Comparison of ENCODE assay signal across 9 mouse cellular contexts in genomic region chr7:37623903-37624758, GRCm38 (mm10).
DNase-seq lines count a peak whose midpoint lies in the region; ATAC-seq and TF ChIP-seq lines count a peak whose summit lies in the region.
"Had no signal": no experiment of that assay in that cellular context is flagged by ENCODE, and none has a peak within 500 bp of the region (broad histone marks: within the 10 kb centered on the region; RNA-seq: fewer than 3 reads in every experiment).

No protein-coding gene starts in this region.

- peak; percentile 31; the same call in 1 of the 2 replicates for ATAC-seq in frontal cortex, adult (ENCODE audit: low TSS enrichment)
- peak; percentile 66 for ATAC-seq in hindbrain, embryonic 11.5 days (ENCODE audit: low FRiP score)
- peak; percentile 71 for ATAC-seq in lung, postnatal 0 days

- H3K4me1 ChIP-seq in hindbrain, embryonic 11.5 days (replicated peaks; ENCODE audit: control insufficient read depth, insufficient read depth, low read length) = peaks cover 4% of the 10 kb centered on the region
- H3K4me1 ChIP-seq in lung, postnatal 0 days (ENCODE audit: insufficient read depth, low read depth, low read length) = no peaks in the 10 kb centered on the region

- no peak for TF ChIP-seq EP300 in lung, postnatal 0 days (IDR thresholded peaks at IDR 0.05)

- peak overlapping the region; percentile 58 for H3K27ac ChIP-seq in hindbrain, embryonic 11.5 days (ENCODE audit: low read depth, low read length)
- H3K27ac ChIP-seq in lung, postnatal 0 days (ENCODE audit: low read length) = no peak overlapping the region

- TF ChIP-seq CTCF in lung, postnatal 0 days (IDR thresholded peaks at IDR 0.05) = no peak

- H3K4me2 ChIP-seq in hindbrain, embryonic 11.5 days (replicated peaks; ENCODE audit: low read depth, low read length) = peak overlapping the region; percentile 68
- H3K4me2 ChIP-seq in lung, postnatal 0 days (replicated peaks; ENCODE audit: low read depth, low read length) = peak overlapping the region; percentile 76

- H3K36me3 ChIP-seq in hindbrain, embryonic 11.5 days (ENCODE audit: control insufficient read depth, insufficient read depth, low read length) = no peaks in the 10 kb centered on the region
- no peaks in the 10 kb centered on the region for H3K36me3 ChIP-seq in lung, postnatal 0 days (ENCODE audit: insufficient read depth, low read length)

- peak overlapping the region; percentile 54 for H3K9ac ChIP-seq in hindbrain, embryonic 11.5 days (ENCODE audit: low read depth, low read length)
- no peak overlapping the region; the same call in 1 of the 2 replicates for H3K9ac ChIP-seq in lung, postnatal 0 days (replicated peaks; ENCODE audit: low read depth)

- 3% methylated on average over 41 of the region's 62 CpGs for WGBS in hindbrain, embryonic 11.5 days
- 2% methylated on average over 46 of the region's 62 CpGs for WGBS in lung, postnatal 0 days

- H3K9me3 ChIP-seq in hindbrain, embryonic 11.5 days (ENCODE audit: control insufficient read depth, low read length) = no peaks in the 10 kb centered on the region
- H3K9me3 ChIP-seq in lung, postnatal 0 days (ENCODE audit: low read length) = no peaks in the 10 kb centered on the region

- peak; percentile 5 for DNase-seq in ES-CJ7 (ENCODE audit: low read depth, low spot score)
- DNase-seq in cerebellum, adult 8-10 months = peak; percentile 87
- DNase-seq in hindbrain, embryonic 11.5 days (ENCODE audit: low spot score) = peak; percentile 63
- peak; percentile 53 to 68 for DNase-seq in layer of hippocampus, postnatal 25 days (ENCODE audit: extremely low spot score in 1 of 2, low spot score in 1 of 2)
- peak; percentile 50 for DNase-seq in lung, postnatal 0 days (ENCODE audit: low spot score)
- DNase-seq in retina, adult 2 months (ENCODE audit: low read depth, low spot score) = peak; percentile 59
- no peak for DNase-seq in c-Kit-positive CD71-positive TER-119-positive erythroid progenitor cells, embryonic 14.5 days (ENCODE audit: low spot score)

- H3K27me3 ChIP-seq in hindbrain, embryonic 11.5 days (ENCODE audit: control insufficient read depth, insufficient read depth, low read length) = no peaks in the 10 kb centered on the region
- no peaks in the 10 kb centered on the region for H3K27me3 ChIP-seq in lung, postnatal 0 days (replicated peaks; ENCODE audit: insufficient read depth, low read length)
- H3K27me3 ChIP-seq: CH12.LX had no signal

- peak overlapping the region; percentile 35 for H3K4me3 ChIP-seq in hindbrain, embryonic 11.5 days (ENCODE audit: low read depth, low read length)
- peak overlapping the region; percentile 37 for H3K4me3 ChIP-seq in lung, postnatal 0 days (ENCODE audit: low read depth, low read length)
